ENCODE assay signal across 8 mouse cellular contexts in the genomic region with DNA sequence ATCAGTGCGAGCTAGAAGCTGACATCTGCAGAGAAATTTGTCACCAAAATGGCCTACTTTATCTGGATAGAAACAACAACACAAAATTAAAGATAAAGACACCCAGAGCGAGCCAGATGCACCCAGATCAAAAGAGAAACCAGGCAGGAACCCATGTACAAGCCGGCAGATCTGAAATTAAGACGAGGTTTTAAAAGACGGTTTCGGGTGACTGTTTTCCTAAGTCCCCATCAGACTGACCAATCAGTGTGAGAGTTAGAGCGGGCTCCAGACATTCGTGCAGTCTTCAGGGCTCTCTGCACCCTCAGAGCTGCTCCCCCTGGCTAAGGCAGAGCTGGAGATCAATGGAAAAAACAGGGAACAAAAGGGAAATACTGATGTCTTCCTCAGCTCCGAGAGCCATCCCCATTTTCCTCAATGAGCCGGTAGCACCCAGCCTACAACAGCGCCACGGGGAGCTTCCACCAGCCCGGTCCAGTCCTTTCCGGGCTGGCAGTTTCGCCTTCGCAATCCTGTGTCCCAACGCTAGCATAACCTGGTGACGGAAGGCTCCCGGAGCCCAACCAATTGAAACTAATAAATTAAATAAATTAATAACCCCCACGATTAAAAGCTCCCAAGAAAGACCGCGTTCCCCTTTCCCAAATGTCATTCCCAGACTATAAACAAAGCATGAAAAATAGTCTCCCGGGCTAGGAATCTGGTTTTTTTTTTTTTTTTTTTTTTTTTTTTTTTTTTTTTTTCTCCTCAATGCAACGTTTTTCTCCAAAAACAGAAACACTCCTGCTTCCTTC. TPM values are rescaled to one million over a fixed set of nuclear protein-coding genes. Genes with fewer than 3 reads are reported as not detected.
A peak's percentile ranks its signal among the peaks of the same experiment; 100 is the strongest.
DNase-seq lines count a peak whose midpoint lies in the region; ATAC-seq and TF ChIP-seq lines count a peak whose summit lies in the region.

No protein-coding gene starts in this region.

- H3K27me3 ChIP-seq in ES-Bruce4 (ENCODE audit: control insufficient read depth, insufficient read depth, low read length, poor library complexity, severe bottlenecking) = no peaks in the 10 kb centered on the region
- peaks cover 22% of the 10 kb centered on the region for H3K27me3 ChIP-seq in erythroblast, embryonic 14.5 days (ENCODE audit: control insufficient read depth)
- no peaks in the 10 kb centered on the region for H3K27me3 ChIP-seq in heart, embryonic 15.5 days
- H3K27me3 ChIP-seq in liver, embryonic 13.5 days = no peaks in the 10 kb centered on the region
- H3K27me3 ChIP-seq in neural tube, embryonic 11.5 days (ENCODE audit: control insufficient read depth, insufficient read depth, low read length) = no peaks in the 10 kb centered on the region

- peak; percentile 53 for ATAC-seq in heart, embryonic 15.5 days (replicated peaks; ENCODE audit: insufficient number of reproducible peaks, insufficient read depth, low FRiP score, low read depth)
- peak; percentile 61 for ATAC-seq in liver, embryonic 13.5 days (ENCODE audit: low read depth)
- peak; percentile 46 for ATAC-seq in neural tube, embryonic 11.5 days (ENCODE audit: insufficient read depth, low FRiP score, low TSS enrichment)

- no peaks in the 10 kb centered on the region for H3K9me3 ChIP-seq in ES-Bruce4 (replicated peaks; ENCODE audit: control insufficient read depth, insufficient read depth, low read length, poor library complexity, severe bottlenecking)
- no peaks in the 10 kb centered on the region for H3K9me3 ChIP-seq in erythroblast, embryonic 14.5 days (ENCODE audit: control insufficient read depth, low read length)
- H3K9me3 ChIP-seq in heart, embryonic 15.5 days (replicated peaks) = no peaks in the 10 kb centered on the region
- no peaks in the 10 kb centered on the region for H3K9me3 ChIP-seq in liver, embryonic 13.5 days (replicated peaks)
- H3K9me3 ChIP-seq in neural tube, embryonic 11.5 days (ENCODE audit: control insufficient read depth, low read length) = no peaks in the 10 kb centered on the region

- H3K9ac ChIP-seq in ES-Bruce4 (ENCODE audit: low read depth, poor library complexity, severe bottlenecking) = peak overlapping the region; percentile 89
- peak overlapping the region; percentile 96 for H3K9ac ChIP-seq in heart, embryonic 15.5 days
- H3K9ac ChIP-seq in liver, embryonic 13.5 days = peak overlapping the region; percentile 83
- peak overlapping the region; percentile 85 for H3K9ac ChIP-seq in neural tube, embryonic 11.5 days (ENCODE audit: low read length)

- TF ChIP-seq POLR2A in ES-Bruce4 (IDR thresholded peaks at IDR 0.05; ENCODE audit: insufficient read depth, low read length) = no peak

- under 1% methylated on average over 24 of the region's 24 CpGs for WGBS in heart, embryonic 15.5 days
- under 1% methylated on average over 24 of the region's 24 CpGs for WGBS in liver, embryonic 13.5 days (ENCODE audit: insufficient replicate concordance)
- 0% methylated on average over 24 of the region's 24 CpGs for WGBS in neural tube, embryonic 11.5 days

- H3K4me1 ChIP-seq in ES-Bruce4 (ENCODE audit: control insufficient read depth, insufficient read depth, low read length) = no peaks in the 10 kb centered on the region
- H3K4me1 ChIP-seq in erythroblast, embryonic 14.5 days (ENCODE audit: control insufficient read depth) = peaks cover 28% of the 10 kb centered on the region
- H3K4me1 ChIP-seq in heart, embryonic 15.5 days (replicated peaks) = peaks cover 44% of the 10 kb centered on the region
- H3K4me1 ChIP-seq in liver, embryonic 13.5 days (replicated peaks) = peaks cover 55% of the 10 kb centered on the region
- peaks cover 12% of the 10 kb centered on the region; the same call in 1 of the 2 replicates for H3K4me1 ChIP-seq in neural tube, embryonic 11.5 days (ENCODE audit: control insufficient read depth, insufficient read depth, low read length)

- peak overlapping the region; percentile 50 for H3K4me3 ChIP-seq in ES-Bruce4 (ENCODE audit: low read depth, low read length)
- H3K4me3 ChIP-seq in erythroblast, embryonic 14.5 days (replicated peaks) = peak overlapping the region; percentile 72
- peak overlapping the region; percentile 89 for H3K4me3 ChIP-seq in heart, embryonic 15.5 days
- peak overlapping the region; percentile 74 for H3K4me3 ChIP-seq in liver, embryonic 13.5 days (replicated peaks)
- peak overlapping the region; percentile 69 for H3K4me3 ChIP-seq in neural tube, embryonic 11.5 days (ENCODE audit: low read depth, low read length)

- 0 out of 2 replicates have a peak, but pooled peaks have one; percentile 12 for TF ChIP-seq EP300 in ES-Bruce4 (IDR thresholded peaks at IDR 0.05; ENCODE audit: insufficient read depth, low read depth, low read length)

- H3K27ac ChIP-seq in ES-Bruce4 (ENCODE audit: insufficient read depth, low read length) = no peak overlapping the region
- H3K27ac ChIP-seq in heart, embryonic 15.5 days = peak overlapping the region; percentile 85
- peak overlapping the region; percentile 73 for H3K27ac ChIP-seq in liver, embryonic 13.5 days
- H3K27ac ChIP-seq in neural tube, embryonic 11.5 days (ENCODE audit: low read depth, low read length) = peak overlapping the region; percentile 39

- H3K4me2 ChIP-seq in heart, embryonic 15.5 days = peak overlapping the region; percentile 89
- peak overlapping the region; percentile 91 for H3K4me2 ChIP-seq in liver, embryonic 13.5 days
- H3K4me2 ChIP-seq in neural tube, embryonic 11.5 days (ENCODE audit: low read depth) = peak overlapping the region; percentile 70

- H3K36me3 ChIP-seq in ES-Bruce4 (ENCODE audit: control insufficient read depth, insufficient read depth, low read length, poor library complexity, severe bottlenecking) = no peaks in the 10 kb centered on the region
- no peaks in the 10 kb centered on the region for H3K36me3 ChIP-seq in erythroblast, embryonic 14.5 days (ENCODE audit: control insufficient read depth)
- no peaks in the 10 kb centered on the region for H3K36me3 ChIP-seq in heart, embryonic 15.5 days
- H3K36me3 ChIP-seq in liver, embryonic 13.5 days = no peaks in the 10 kb centered on the region
- no peaks in the 10 kb centered on the region for H3K36me3 ChIP-seq in neural tube, embryonic 11.5 days (ENCODE audit: control insufficient read depth, insufficient read depth, low read length)

- no peak for TF ChIP-seq CTCF in ES-Bruce4 (IDR thresholded peaks at IDR 0.05; ENCODE audit: low read depth, low read length)

- peak; percentile 87 for DNase-seq in brain, adult 2 months (ENCODE audit: low read depth, low spot score)
- peak; percentile 74 for DNase-seq in kidney, postnatal 10 days
- DNase-seq in liver, embryonic 13.5 days = peak; percentile 26
- peak; percentile 75 for DNase-seq in neural tube, embryonic 11.5 days (ENCODE audit: low spot score)
- peak; percentile 63 for DNase-seq in testis, postnatal 10 days (ENCODE audit: low spot score)

RNA-seq across cellular contexts. Expression of gene Foxn3, which starts 1.1 kb away (rescaled TPM):
- 61.0 and 68.4 TPM in 2 replicates for polyA plus RNA-seq in ES-Bruce4 (2011; ENCODE audit: insufficient read depth, insufficient read length, low read depth, missing spikeins)
- polyA plus RNA-seq in erythroblast, embryonic 14.5 days (2012) = 0.84 and 1.1 TPM in 2 replicates
- polyA plus RNA-seq in heart, embryonic 15.5 days (2015; fragmentation: Nextera tagmentation; extraction: Ambion mirVana) = 57.5 and 64.2 TPM in 2 replicates
- polyA plus RNA-seq in liver, embryonic 13.5 days (2015; fragmentation: Nextera tagmentation; extraction: Ambion mirVana) = 18.1 and 20.0 TPM in 2 replicates
- polyA plus RNA-seq in neural tube, embryonic 11.5 days (2014; fragmentation: Nextera tagmentation; extraction: Ambion mirVana) = 85.8 and 88.1 TPM in 2 replicates

Comparison
In these comparisons a context has a peak if more than half of its experiments do, and no peak if none do; other contexts are left out.
1. DNase-seq: peak in every context shown above with its lines; median percentile 87 in brain, adult 2 months; 75 in neural tube, embryonic 11.5 days; 74 in kidney, postnatal 10 days; 63 in testis, postnatal 10 days; 26 in liver, embryonic 13.5 days.